Mouse (Mus musculus) right cerebral cortex, postnatal 10 days (tissue): ENCODE results near the gene Lonp1.

Experiments used
- DNase-seq, 2 experiments: peaks; one replicate each; pipeline ENCODE4 v3.0.0; 2021; ENCODE audit warnings: low spot score in 2 of 2

The Lonp1 gene

DNA sequence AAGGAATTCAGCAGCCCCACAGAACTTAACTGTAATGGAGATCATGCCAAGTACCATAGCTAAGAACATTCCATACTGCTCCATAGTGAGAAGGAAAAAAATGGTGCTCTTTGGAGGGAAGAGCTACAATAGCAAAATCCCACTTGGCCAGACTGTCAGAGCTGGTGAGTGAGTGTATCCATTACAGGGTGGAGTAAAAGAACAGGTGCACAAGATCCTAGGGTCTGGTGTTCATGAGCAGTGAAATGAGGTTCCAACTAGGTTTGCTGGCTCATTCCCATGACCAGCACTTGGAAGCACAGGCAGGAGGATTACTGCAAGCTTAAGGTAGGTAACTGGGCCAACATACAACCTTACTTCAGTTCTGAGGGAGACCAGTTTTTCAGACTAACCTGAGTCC lies 34.1 kb downstream of the Lonp1 start:
- no peak for DNase-seq

DNA sequence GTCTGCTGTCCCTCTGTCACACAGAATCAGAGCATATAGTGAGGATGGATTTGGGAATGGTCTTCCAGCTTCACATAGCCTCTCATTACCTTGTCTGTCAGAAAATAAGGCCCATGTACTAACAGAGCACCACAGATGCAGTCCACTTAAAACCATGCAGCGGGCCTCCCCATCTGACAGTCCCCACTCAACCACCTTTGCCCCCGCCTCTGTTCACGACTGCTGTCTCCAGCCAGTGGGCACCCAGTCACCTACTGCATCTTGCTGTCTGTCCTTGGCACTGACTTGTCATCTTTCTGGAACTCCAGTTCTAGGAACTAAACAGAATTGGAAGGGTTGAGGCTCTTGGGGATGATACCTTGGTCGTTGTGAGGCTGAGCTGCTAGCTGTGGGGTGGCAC lies 37.8 kb downstream of the Lonp1 start:
- DNase-seq: no peak

DNA sequence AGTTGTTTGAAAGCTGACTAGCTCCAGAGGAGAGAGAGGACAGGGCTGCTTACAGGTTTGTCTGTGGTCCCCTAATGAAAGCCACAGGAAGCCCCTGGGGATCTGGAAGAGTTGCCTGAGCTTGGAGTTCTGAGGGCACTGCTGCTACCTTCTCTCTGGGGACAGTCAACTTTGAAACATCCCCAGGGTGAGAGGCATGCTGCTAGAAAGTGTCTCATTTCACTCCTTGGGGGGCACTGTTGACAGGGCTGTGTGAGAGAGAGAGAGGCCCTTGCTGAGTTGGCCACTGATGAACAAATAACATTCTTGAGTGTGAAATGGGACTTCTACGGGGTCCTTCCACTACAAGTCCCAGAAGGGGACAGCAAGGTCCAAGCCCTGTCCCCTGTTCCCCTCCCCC lies 38.9 kb downstream of the Lonp1 start:
- DNase-seq: no peak

- peak; percentile 67 to 69 for DNase-seq
These were observed 41.4 kb downstream of the Lonp1 start for GRCm38 (mm10) chr17:56585171-56585821.

GRCm38 (mm10) chr17:56584257-56585130 lies 42.2 kb downstream of the Lonp1 start, which contains the start of the genes Safb2 and Safb:
Safb2 (minus strand) TSS chr17:56584585.
Safb (plus strand) TSS chr17:56584825.
- DNase-seq: peak; percentile 99 to 100

- DNase-seq: peak; percentile 55 to 74
These were observed 43.0 kb downstream of the Lonp1 start for GRCm38 (mm10) chr17:56583611-56584256.

DNA sequence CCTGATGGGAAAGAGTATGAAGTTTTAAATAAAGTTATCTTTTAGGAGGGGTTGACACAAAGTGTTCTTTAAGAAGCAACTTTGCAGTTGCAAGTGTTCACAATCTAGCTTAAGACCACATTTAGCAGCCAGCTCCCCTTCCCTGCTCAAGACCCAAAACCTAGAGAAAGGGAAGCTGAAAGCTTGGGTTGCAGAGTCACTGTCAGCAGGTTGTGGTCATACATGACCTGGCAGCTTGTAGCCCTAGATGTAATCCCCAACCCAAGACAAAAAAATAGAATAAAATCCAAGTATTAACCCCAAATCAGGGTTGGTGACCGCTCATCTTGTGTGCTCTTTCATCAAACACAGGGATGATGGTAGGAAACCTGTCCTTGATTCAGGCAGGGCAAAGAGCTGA lies 43.6 kb downstream of the Lonp1 start:
- no peak for DNase-seq

DNA sequence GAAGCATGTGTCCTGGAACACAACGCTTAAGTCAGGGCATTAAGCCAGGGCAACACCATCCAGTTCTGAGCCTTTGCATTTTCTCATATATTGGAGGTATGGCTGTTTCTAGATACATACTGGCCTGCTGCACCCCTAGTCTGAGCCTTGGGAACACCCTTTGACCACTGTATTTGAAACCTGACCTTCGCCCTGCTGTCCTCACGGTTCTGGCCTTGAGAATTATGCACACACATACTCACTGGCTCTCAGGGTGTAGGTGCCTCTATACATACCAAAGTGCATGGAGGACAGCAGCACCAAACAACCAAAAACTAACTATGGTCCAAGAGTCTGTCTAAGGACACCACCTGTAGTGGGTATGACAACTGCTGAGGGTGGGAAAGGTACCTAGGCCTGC lies 53.7 kb downstream of the Lonp1 start:
- no peak for DNase-seq

DNA sequence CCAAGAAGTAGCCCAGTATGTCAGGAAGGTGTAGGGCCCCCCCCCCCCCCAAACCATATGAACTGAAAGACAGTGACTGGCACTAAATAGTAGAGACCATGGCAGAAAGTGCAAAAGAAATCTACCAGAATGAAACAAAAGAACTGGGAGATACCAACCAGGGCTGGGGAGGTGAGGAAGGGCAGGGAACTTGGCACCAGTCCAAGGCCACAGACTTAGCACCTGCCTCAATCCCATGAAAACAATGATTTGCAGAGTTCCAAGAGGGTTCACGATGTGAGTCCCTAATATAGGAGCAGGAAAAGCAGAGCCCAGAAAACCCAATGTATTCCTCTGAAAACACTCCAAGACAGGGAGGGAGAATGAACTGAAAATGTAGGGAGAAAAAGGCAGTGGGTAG lies 54.5 kb downstream of the Lonp1 start:
- no peak for DNase-seq

- DNase-seq: no peak
These were observed 56.4 kb downstream of the Lonp1 start for GRCm38 (mm10) chr17:56570287-56570686.

GRCm38 (mm10) chr17:56567370-56567769 lies 59.3 kb downstream of the Lonp1 start:
- no peak for DNase-seq

GRCm38 (mm10) chr17:56566918-56567317 lies 59.8 kb downstream of the Lonp1 start:
- DNase-seq: no peak

GRCm38 (mm10) chr17:56566293-56566692 lies 60.4 kb downstream of the Lonp1 start:
- no peak for DNase-seq
